Mouse (Mus musculus) c-Kit-positive CD71-negative TER-119-negative erythroid progenitor cells, embryonic 14.5 days (primary cell): ENCODE data around the gene Cep83.

Source experiments
- DNase-seq: peaks from one replicate; pipeline ENCODE4 v3.0.0-alpha.2; 2013; ENCODE audit warnings: low read depth

Cep83 gene

GRCm38 (mm10) chr10:94779319-94779718, 90.9 kb downstream of the Cep83 start:
- no peak for DNase-seq

GRCm38 (mm10) chr10:94780618-94781262, 92.3 kb downstream of the Cep83 start:
- DNase-seq, result no peak

GRCm38 (mm10) chr10:94789205-94789604, 100.8 kb downstream of the Cep83 start:
- no peak for DNase-seq

- no peak for DNase-seq
These were observed 105.5 kb downstream of the Cep83 start for GRCm38 (mm10) chr10:94793914-94794313.

- DNase-seq, result no peak
These were observed 106.3 kb downstream of the Cep83 start for GRCm38 (mm10) chr10:94794666-94795244.

GRCm38 (mm10) chr10:94798128-94798527, 109.7 kb downstream of the Cep83 start:
- no peak for DNase-seq

- DNase-seq, result no peak
These were observed 111.2 kb downstream of the Cep83 start for GRCm38 (mm10) chr10:94799485-94800239.

- DNase-seq, result no peak
These were observed 112.4 kb downstream of the Cep83 start for GRCm38 (mm10) chr10:94800677-94801354.

GRCm38 (mm10) chr10:94804029-94804908, 115.8 kb downstream of the Cep83 start:
- DNase-seq, result no peak

GRCm38 (mm10) chr10:94804909-94805220, 116.4 kb downstream of the Cep83 start:
- no peak for DNase-seq

GRCm38 (mm10) chr10:94807323-94807722, 118.9 kb downstream of the Cep83 start:
- DNase-seq, result no peak

- no peak for DNase-seq
These were observed 119.8 kb downstream of the Cep83 start for GRCm38 (mm10) chr10:94808275-94808674.

- no peak for DNase-seq
These were observed 121.6 kb downstream of the Cep83 start for GRCm38 (mm10) chr10:94809946-94810472.

- no peak for DNase-seq
These were observed 123.7 kb downstream of the Cep83 start for GRCm38 (mm10) chr10:94811907-94812851.

GRCm38 (mm10) chr10:94818127-94818526, 129.7 kb downstream of the Cep83 start:
- DNase-seq, result no peak

GRCm38 (mm10) chr10:94818781-94819665, 130.6 kb downstream of the Cep83 start:
- no peak for DNase-seq

- DNase-seq, result no peak
These were observed 135.7 kb downstream of the Cep83 start for GRCm38 (mm10) chr10:94823971-94824760.

- DNase-seq, result no peak
These were observed 137.5 kb downstream of the Cep83 start for GRCm38 (mm10) chr10:94825951-94826350.

GRCm38 (mm10) chr10:94826436-94826835, 138.0 kb downstream of the Cep83 start:
- no peak for DNase-seq
